Mouse (Mus musculus) heart, embryonic 14.5 days (tissue): ENCODE data around the gene Apoc3. TPM values are rescaled to one million over a fixed set of nuclear protein-coding genes. Genes with fewer than 3 reads are reported as not detected.

Experiments
- ATAC-seq: fragments of 200-750 bp; cut with Nextera tagmentation; 2 replicates; pipeline ENCODE4 v1.8.0; 2017; ENCODE audit warnings: low read depth, moderate TSS enrichment; ENCODE audit not compliant: insufficient number of reproducible peaks, insufficient read depth, low FRiP score
- H3K27ac ChIP-seq, 2 experiments: fragments of 200-500 bp in 1 of 2; fragments of 300-500 bp in 1 of 2; sonication (generic) in 1 of 2; replicated peaks in 1 of 2; 2 replicates each; pipeline ENCODE4 v1.5.1; 2012 to 2014; ENCODE audit warnings: low read depth in 2 of 2, low read length in 2 of 2, control low read depth in 1 of 2, mild to moderate bottlenecking in 1 of 2, mixed read lengths in 1 of 2; ENCODE audit not compliant: control insufficient read depth in 1 of 2, insufficient read depth in 1 of 2
- H3K27me3 ChIP-seq: fragments of 300-500 bp; sonication (generic); 2 replicates; pipeline ENCODE4 v1.6.1; 2014; ENCODE audit warnings: mild to moderate bottlenecking, low read length, control low read depth; ENCODE audit not compliant: control insufficient read depth, insufficient read depth
- H3K36me3 ChIP-seq: fragments of 300-500 bp; sonication (generic); 2 replicates; pipeline ENCODE4 v1.6.1; 2014; ENCODE audit warnings: mild to moderate bottlenecking, control low read depth, low read length, mixed read lengths; ENCODE audit not compliant: control insufficient read depth, insufficient read depth
- H3K4me1 ChIP-seq, 2 experiments: fragments of 200-500 bp in 1 of 2; fragments of 300-500 bp in 1 of 2; sonication (generic) in 1 of 2; 2 replicates each; pipeline ENCODE4 v1.6.1; 2012 to 2014; ENCODE audit warnings: low read length in 2 of 2, control low read depth in 1 of 2, mixed read lengths in 1 of 2; ENCODE audit not compliant: control insufficient read depth in 2 of 2, insufficient read depth in 2 of 2
- H3K4me2 ChIP-seq: fragments of 300-500 bp; sonication (generic); 2 replicates; pipeline ENCODE4 v1.6.1; 2014; ENCODE audit warnings: mild to moderate bottlenecking, low read length
- H3K4me3 ChIP-seq, 2 experiments: fragments of 200-500 bp in 1 of 2; fragments of 300-500 bp in 1 of 2; sonication (generic) in 1 of 2; 2 replicates each; pipeline ENCODE4 v1.5.1; 2012 to 2014; ENCODE audit warnings: low read length in 2 of 2, mild to moderate bottlenecking in 2 of 2, control low read depth in 1 of 2, low read depth in 1 of 2, moderate library complexity in 1 of 2; ENCODE audit not compliant: control insufficient read depth in 1 of 2, insufficient read depth in 1 of 2
- H3K9ac ChIP-seq: fragments of 300-500 bp; sonication (generic); 2 replicates; pipeline ENCODE4 v1.6.1; 2014; ENCODE audit warnings: mild to moderate bottlenecking, low read length
- H3K9me3 ChIP-seq: fragments of 300-500 bp; sonication (generic); 2 replicates; pipeline ENCODE4 v1.6.1; 2016; ENCODE audit warnings: low read length, control low read depth; ENCODE audit not compliant: control insufficient read depth
- WGBS: fragments of 180-500 bp; shearing (Covaris S2); extraction: QIAGEN DNeasy Blood & Tissue Kit; methylation state at CpG from one replicate; pipeline ENCODE4 v1.1.7; 2014; 5-methylcytosine and 5-hydroxymethylcytosine counted together
- polyA plus RNA-seq: library from polyadenylated mRNA; unstranded; fragments of >200 nt; fragmentation: Nextera tagmentation; extraction: Ambion mirVana; gene quantifications from 2 replicates; pipeline ENCODE4 v1.2.1, GENCODE M21; 2014

Apoc3 gene
- polyA plus RNA-seq, 1 experiment from 2014 or later = not detected

GRCm38 (mm10) chr9:46207501-46207869 is 28.0 kb downstream of the Apoc3 start:
- H3K4me3 ChIP-seq = no peak overlapping the region
- H3K9ac ChIP-seq = no peak overlapping the region
- H3K27me3 ChIP-seq = no peaks in the 10 kb centered on the region
- H3K36me3 ChIP-seq = peaks cover 86% of the 10 kb centered on the region
- no peak overlapping the region for H3K4me2 ChIP-seq
- no peak overlapping the region for H3K27ac ChIP-seq
- ATAC-seq = no peak
- peaks cover 0 to 4% of the 10 kb centered on the region in 2 experiments; a peak in 1 of 4 replicates for H3K4me1 ChIP-seq
- H3K9me3 ChIP-seq = no peaks in the 10 kb centered on the region
- 86% methylated on average over 6 of the region's 6 CpGs for WGBS

GRCm38 (mm10) chr9:46206834-46207500 is 28.5 kb downstream of the Apoc3 start:
- no peaks in the 10 kb centered on the region for H3K27me3 ChIP-seq
- H3K4me1 ChIP-seq = peaks cover 0 to 5% of the 10 kb centered on the region in 2 experiments; a peak in 2 of 4 replicates
- H3K36me3 ChIP-seq = peaks cover 86% of the 10 kb centered on the region
- no peak overlapping the region for H3K4me3 ChIP-seq
- no peaks in the 10 kb centered on the region for H3K9me3 ChIP-seq
- WGBS = 61% methylated on average over 10 of the region's 10 CpGs
- H3K9ac ChIP-seq = no peak overlapping the region
- ATAC-seq = no peak
- H3K4me2 ChIP-seq = no peak overlapping the region
- no peak overlapping the region for H3K27ac ChIP-seq

GRCm38 (mm10) chr9:46199609-46200008 is 35.8 kb downstream of the Apoc3 start:
- H3K4me1 ChIP-seq = peaks cover 23 to 48% of the 10 kb centered on the region in 2 experiments
- peaks cover 65% of the 10 kb centered on the region for H3K36me3 ChIP-seq

GRCm38 (mm10) chr9:46198936-46199335 is 36.5 kb downstream of the Apoc3 start:
- Histone ChIP-seq H3K4me3 (no peak overlapping the region), H3K36me3 (peaks cover 58% of the 10 kb centered on the region), H3K9ac (0 out of 2 replicates have a peak overlapping the region, but pooled peaks have one; percentile 2), H3K9me3 (no peaks in the 10 kb centered on the region), H3K27me3 (no peaks in the 10 kb centered on the region), H3K27ac (peak overlapping the region; percentile 3 to 88; a peak in 2 of 4 replicates), H3K4me2 (no peak overlapping the region), H3K4me1 (peaks cover 23 to 48% of the 10 kb centered on the region in 2 experiments)
- 43% methylated on average over 7 of the region's 7 CpGs for WGBS
- ATAC-seq = no peak

More at GRCm38 (mm10) chr9:46199609-46200008, 35.8 kb downstream of the Apoc3 start:
- H3K9ac ChIP-seq = no peak overlapping the region
- H3K4me3 ChIP-seq = no peak overlapping the region
- ATAC-seq = no peak
- 69% methylated on average over 2 of the region's 2 CpGs for WGBS
- no peak overlapping the region for H3K27ac ChIP-seq
- H3K27me3 ChIP-seq = no peaks in the 10 kb centered on the region
- no peaks in the 10 kb centered on the region for H3K9me3 ChIP-seq
- no peak overlapping the region for H3K4me2 ChIP-seq

- ATAC-seq = peak; percentile 20; the same call in 1 of the 2 replicates
- no peak overlapping the region for H3K4me3 ChIP-seq
- H3K9me3 ChIP-seq = no peaks in the 10 kb centered on the region
- H3K27ac ChIP-seq = peak overlapping the region; percentile 3 to 88; a peak in 3 of 4 replicates
- H3K36me3 ChIP-seq = peaks cover 57% of the 10 kb centered on the region
- H3K27me3 ChIP-seq = no peaks in the 10 kb centered on the region
- WGBS = 28% methylated on average over 9 of the region's 9 CpGs
- no peak overlapping the region for H3K9ac ChIP-seq
- peaks cover 23 to 47% of the 10 kb centered on the region in 2 experiments for H3K4me1 ChIP-seq
- H3K4me2 ChIP-seq = 0 out of 2 replicates have a peak overlapping the region, but pooled peaks have one; percentile 11
Observed at GRCm38 (mm10) chr9:46198461-46198860, 37.0 kb downstream of the Apoc3 start.

- H3K9ac ChIP-seq = peak overlapping the region; percentile 27; the same call in 1 of the 2 replicates
- peak; percentile 63 for ATAC-seq
- H3K9me3 ChIP-seq = no peaks in the 10 kb centered on the region
- 7% methylated on average over 12 of the region's 12 CpGs for WGBS
- H3K27ac ChIP-seq = peak overlapping the region; percentile 52 to 88
- no peaks in the 10 kb centered on the region for H3K27me3 ChIP-seq
- H3K4me2 ChIP-seq = peak overlapping the region; percentile 54
- peaks cover 43% of the 10 kb centered on the region for H3K36me3 ChIP-seq
- H3K4me1 ChIP-seq = peaks cover 21 to 41% of the 10 kb centered on the region in 2 experiments
- no peak overlapping the region; a peak in 1 of 4 replicates for H3K4me3 ChIP-seq
Observed at GRCm38 (mm10) chr9:46196699-46197169, 38.7 kb downstream of the Apoc3 start.

GRCm38 (mm10) chr9:46194809-46195208 is 40.6 kb downstream of the Apoc3 start:
- Histone ChIP-seq H3K27ac (no peak overlapping the region), H3K36me3 (peaks cover 29% of the 10 kb centered on the region), H3K4me3 (no peak overlapping the region), H3K4me2 (no peak overlapping the region), H3K4me1 (peaks cover 18 to 47% of the 10 kb centered on the region in 2 experiments), H3K9me3 (no peaks in the 10 kb centered on the region), H3K9ac (no peak overlapping the region), H3K27me3 (no peaks in the 10 kb centered on the region)
- WGBS = 76% methylated on average over 9 of the region's 9 CpGs
- no peak for ATAC-seq
